Mouse (Mus musculus) kidney, embryonic 16.5 days (tissue): ENCODE data around the gene P2rx7. TPM values are rescaled to one million over a fixed set of nuclear protein-coding genes. Genes with fewer than 3 reads are reported as not detected.
A peak's percentile ranks its signal among the peaks of the same experiment; 100 is the strongest.

ENCODE experiments used
- ATAC-seq: fragments of 200-750 bp; cut with Nextera tagmentation; 2 replicates; pipeline ENCODE4 v1.8.0; 2017; ENCODE audit warnings: moderate TSS enrichment; ENCODE audit not compliant: low FRiP score, low TSS enrichment
- H3K27ac ChIP-seq: fragments of 300-500 bp; sonication (generic); 2 replicates; pipeline ENCODE4 v1.5.1; 2014; ENCODE audit warnings: low read length
- H3K27me3 ChIP-seq: fragments of 300-500 bp; sonication (generic); 2 replicates; pipeline ENCODE4 v1.6.1; 2014; ENCODE audit warnings: low read length, control low read depth, mixed read lengths; ENCODE audit not compliant: insufficient read depth
- H3K36me3 ChIP-seq: fragments of 300-500 bp; sonication (generic); 2 replicates; pipeline ENCODE4 v1.6.1; 2014; ENCODE audit warnings: low read length, control low read depth, mixed read lengths; ENCODE audit not compliant: insufficient read depth
- H3K4me1 ChIP-seq: fragments of 300-500 bp; sonication (generic); 2 replicates; pipeline ENCODE4 v1.6.1; 2014; ENCODE audit warnings: low read length, control low read depth, mixed read lengths; ENCODE audit not compliant: insufficient read depth
- H3K4me2 ChIP-seq: fragments of 300-500 bp; sonication (generic); replicated peaks from 2 replicates; pipeline ENCODE4 v1.6.1; 2014; ENCODE audit warnings: low read depth, low read length
- H3K4me3 ChIP-seq: fragments of 300-500 bp; sonication (generic); 2 replicates; pipeline ENCODE4 v1.5.1; 2014; ENCODE audit warnings: mild to moderate bottlenecking, low read length
- H3K9ac ChIP-seq: fragments of 300-500 bp; sonication (generic); replicated peaks from 2 replicates; pipeline ENCODE4 v1.6.1; 2014; ENCODE audit warnings: low read length
- H3K9me3 ChIP-seq: fragments of 300-500 bp; sonication (generic); 2 replicates; pipeline ENCODE4 v1.6.1; 2016; ENCODE audit warnings: low read length, control low read depth
- WGBS: fragments of 180-500 bp; shearing (Covaris S2); extraction: QIAGEN DNeasy Blood & Tissue Kit; methylation state at CpG from one replicate; pipeline ENCODE4 v1.1.7; 2014; 5-methylcytosine and 5-hydroxymethylcytosine counted together
- polyA plus RNA-seq: library from polyadenylated mRNA; unstranded; fragments of >200 nt; fragmentation: Nextera tagmentation; extraction: Ambion mirVana; gene quantifications from 2 replicates; pipeline ENCODE4 v1.2.1, GENCODE M21; 2015

P2rx7 gene
- polyA plus RNA-seq, 1 experiment from 2014 or later, result 1.5 TPM

DNA sequence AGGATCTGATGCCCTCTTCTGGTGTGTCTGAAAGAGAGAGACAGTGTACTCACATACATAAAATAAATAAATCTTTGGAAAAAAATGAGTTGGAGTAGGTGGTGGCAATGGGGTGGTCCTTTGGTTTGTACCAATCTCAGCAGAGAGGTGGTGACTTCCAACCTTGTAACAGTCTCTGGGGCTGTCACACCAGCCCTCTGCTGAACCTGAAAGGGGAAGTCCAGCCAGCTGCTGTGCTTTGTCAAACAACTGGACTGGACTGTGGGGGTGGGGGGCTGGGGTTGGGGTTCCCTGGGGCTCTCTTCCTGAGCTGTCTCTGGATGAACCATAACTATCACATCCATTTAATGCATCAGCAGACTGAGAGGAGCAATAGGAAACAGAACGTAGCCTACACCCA, 72.0 kb downstream of the P2rx7 start:
- Histone ChIP-seq H3K9ac (no peak overlapping the region), H3K4me3 (no peak overlapping the region), H3K4me1 (no peaks in the 10 kb centered on the region), H3K27me3 (no peaks in the 10 kb centered on the region), H3K27ac (no peak overlapping the region), H3K4me2 (no peak overlapping the region), H3K36me3 (no peaks in the 10 kb centered on the region), H3K9me3 (0 out of 2 replicates have a peak, but pooled peaks cover 3% of the 10 kb centered on the region)
- WGBS, result 93% methylated on average over 1 of the region's 1 CpGs
- ATAC-seq, result no peak

DNA sequence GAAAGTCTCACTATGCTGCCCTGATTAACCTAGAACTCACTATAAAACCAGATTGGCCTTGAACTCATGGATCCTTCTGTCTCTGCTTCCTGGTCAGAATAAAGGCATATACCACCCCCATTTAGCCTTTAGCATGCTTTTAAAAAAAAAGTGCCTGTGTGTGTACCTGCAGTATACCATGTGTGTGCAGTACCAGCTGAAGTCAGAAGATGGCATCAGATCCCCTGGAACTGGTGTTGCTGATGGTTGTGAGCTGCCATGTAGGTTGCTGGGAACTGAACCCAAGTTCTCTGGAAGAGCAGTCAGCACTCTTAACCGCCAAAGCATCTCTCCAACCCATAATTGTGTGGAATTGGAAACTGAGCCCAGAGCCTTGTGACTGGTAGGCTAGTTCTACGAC, 73.1 kb downstream of the P2rx7 start:
- H3K4me2 ChIP-seq, result no peak overlapping the region
- H3K4me1 ChIP-seq, result no peaks in the 10 kb centered on the region
- H3K27ac ChIP-seq, result no peak overlapping the region
- H3K27me3 ChIP-seq, result no peaks in the 10 kb centered on the region
- WGBS, result 93% methylated on average over 2 of the region's 2 CpGs
- no peak for ATAC-seq
- no peak overlapping the region for H3K9ac ChIP-seq
- H3K9me3 ChIP-seq, result 0 out of 2 replicates have a peak, but pooled peaks cover 3% of the 10 kb centered on the region
- no peak overlapping the region for H3K4me3 ChIP-seq
- no peaks in the 10 kb centered on the region for H3K36me3 ChIP-seq

GRCm38 (mm10) chr5:122718400-122718799, 74.7 kb downstream of the P2rx7 start:
- Histone ChIP-seq H3K36me3 (no peaks in the 10 kb centered on the region), H3K27ac (no peak overlapping the region), H3K4me1 (no peaks in the 10 kb centered on the region), H3K4me3 (no peak overlapping the region), H3K9ac (no peak overlapping the region), H3K9me3 (0 out of 2 replicates have a peak, but pooled peaks cover 3% of the 10 kb centered on the region), H3K27me3 (no peaks in the 10 kb centered on the region), H3K4me2 (no peak overlapping the region)
- peak; percentile 31; the same call in 1 of the 2 replicates for ATAC-seq
- 61% methylated on average over 7 of the region's 7 CpGs for WGBS

DNA sequence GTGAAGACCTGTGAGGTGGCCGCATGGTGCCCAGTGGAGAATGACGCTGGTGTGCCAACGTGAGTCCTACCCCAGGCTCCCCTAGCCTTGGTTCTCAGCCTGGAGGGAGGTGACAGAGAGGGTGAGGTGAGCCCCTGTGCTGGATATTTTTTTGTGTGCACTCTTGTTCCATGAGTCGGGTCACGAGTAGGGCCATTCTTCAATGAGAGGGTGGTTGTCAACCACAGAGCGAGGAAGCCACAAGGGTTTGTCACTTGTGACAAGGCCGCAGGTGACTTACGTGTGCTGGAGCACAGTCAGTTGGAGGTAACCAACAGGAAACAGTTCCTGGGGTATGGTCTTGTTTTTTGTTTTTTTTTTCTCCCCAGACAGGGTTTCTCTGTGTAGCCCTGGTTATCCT, 75.5 kb downstream of the P2rx7 start:
- Histone ChIP-seq H3K27ac (no peak overlapping the region), H3K27me3 (no peaks in the 10 kb centered on the region), H3K4me2 (no peak overlapping the region), H3K9ac (no peak overlapping the region), H3K4me1 (no peaks in the 10 kb centered on the region), H3K4me3 (no peak overlapping the region), H3K9me3 (0 out of 2 replicates have a peak, but pooled peaks cover 3% of the 10 kb centered on the region), H3K36me3 (no peaks in the 10 kb centered on the region)
- ATAC-seq, result no peak
- 90% methylated on average over 8 of the region's 8 CpGs for WGBS

DNA sequence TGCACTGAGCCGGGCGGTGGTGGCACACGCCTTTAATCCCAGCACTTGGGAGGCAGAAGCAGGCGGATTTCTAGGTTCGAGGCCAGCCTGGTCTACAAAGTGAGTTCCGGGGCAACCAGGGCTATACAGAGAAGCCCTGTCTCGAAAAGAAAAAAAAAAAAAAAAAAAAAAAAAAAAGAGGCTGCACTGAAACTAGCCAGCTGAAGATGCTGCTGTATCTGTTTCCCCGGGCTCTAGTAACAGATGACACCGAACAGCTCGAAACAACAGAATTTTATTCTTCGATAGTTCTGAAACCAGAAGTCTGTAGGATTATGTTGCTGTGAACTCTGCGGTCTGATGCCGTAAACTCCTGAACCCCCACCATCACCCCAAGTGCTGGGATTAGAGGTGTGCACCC, 81.7 kb downstream of the P2rx7 start:
- ATAC-seq, result no peak
- no peaks in the 10 kb centered on the region for H3K9me3 ChIP-seq
- no peak overlapping the region for H3K4me2 ChIP-seq
- H3K9ac ChIP-seq, result no peak overlapping the region
- H3K4me3 ChIP-seq, result no peak overlapping the region
- 94% methylated on average over 13 of the region's 13 CpGs for WGBS
- no peak overlapping the region for H3K27ac ChIP-seq
- no peaks in the 10 kb centered on the region for H3K27me3 ChIP-seq
- no peaks in the 10 kb centered on the region for H3K36me3 ChIP-seq
- H3K4me1 ChIP-seq, result 0 out of 2 replicates have a peak, but pooled peaks cover 3% of the 10 kb centered on the region

GRCm38 (mm10) chr5:122726068-122726467, 82.4 kb downstream of the P2rx7 start:
- Histone ChIP-seq H3K27me3 (no peaks in the 10 kb centered on the region), H3K36me3 (no peaks in the 10 kb centered on the region), H3K9ac (no peak overlapping the region), H3K4me1 (0 out of 2 replicates have a peak, but pooled peaks cover 3% of the 10 kb centered on the region), H3K9me3 (no peaks in the 10 kb centered on the region), H3K27ac (no peak overlapping the region), H3K4me3 (no peak overlapping the region), H3K4me2 (no peak overlapping the region)
- WGBS, result 23% methylated on average over 7 of the region's 7 CpGs
- peak; percentile 52; the same call in 1 of the 2 replicates for ATAC-seq

DNA sequence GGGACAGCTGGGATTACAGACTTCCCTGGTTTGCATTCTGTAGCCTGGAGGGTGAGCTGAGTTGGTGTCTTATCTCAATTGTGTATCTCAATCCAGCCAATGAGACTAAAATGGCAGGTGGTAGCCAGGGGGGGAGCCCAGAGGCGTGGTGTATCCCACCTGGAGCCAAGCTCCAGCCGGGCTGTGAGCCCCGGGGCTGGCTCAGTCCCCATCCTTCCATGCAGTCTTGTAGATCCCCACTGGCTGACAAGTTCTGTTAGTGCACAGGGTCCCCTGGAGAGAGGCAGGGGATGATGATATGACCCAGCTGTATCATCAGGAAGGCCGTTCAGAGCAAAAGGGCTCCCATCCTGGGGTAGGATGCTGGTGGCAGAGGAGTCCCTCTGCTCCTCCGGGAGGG, 82.9 kb downstream of the P2rx7 start:
- Histone ChIP-seq H3K27ac (no peak overlapping the region), H3K9ac (no peak overlapping the region), H3K4me1 (peaks cover 5% of the 10 kb centered on the region; the same call in 1 of the 2 replicates), H3K4me2 (no peak overlapping the region), H3K36me3 (no peaks in the 10 kb centered on the region), H3K9me3 (no peaks in the 10 kb centered on the region), H3K4me3 (no peak overlapping the region), H3K27me3 (no peaks in the 10 kb centered on the region)
- peak; percentile 53 for ATAC-seq
- 54% methylated on average over 5 of the region's 5 CpGs for WGBS

GRCm38 (mm10) chr5:122727096-122727495, 83.4 kb downstream of the P2rx7 start:
- WGBS, result 88% methylated on average over 7 of the region's 7 CpGs
- Histone ChIP-seq H3K4me3 (no peak overlapping the region), H3K36me3 (no peaks in the 10 kb centered on the region), H3K9me3 (no peaks in the 10 kb centered on the region), H3K4me2 (no peak overlapping the region), H3K27ac (no peak overlapping the region), H3K27me3 (no peaks in the 10 kb centered on the region), H3K4me1 (peaks cover 10% of the 10 kb centered on the region; the same call in 1 of the 2 replicates), H3K9ac (no peak overlapping the region)
- ATAC-seq, result no peak

GRCm38 (mm10) chr5:122730776-122731175, 87.1 kb downstream of the P2rx7 start:
- H3K4me1 ChIP-seq, result peaks cover 29% of the 10 kb centered on the region; the same call in 1 of the 2 replicates
- no peaks in the 10 kb centered on the region for H3K36me3 ChIP-seq
- H3K27me3 ChIP-seq, result no peaks in the 10 kb centered on the region
- H3K27ac ChIP-seq, result no peak overlapping the region
- H3K9ac ChIP-seq, result no peak overlapping the region
- no peak overlapping the region for H3K4me2 ChIP-seq
- ATAC-seq, result no peak
- H3K4me3 ChIP-seq, result no peak overlapping the region
- 89% methylated on average over 10 of the region's 10 CpGs for whole genome bisulfite sequencing
- no peaks in the 10 kb centered on the region for H3K9me3 ChIP-seq

DNA sequence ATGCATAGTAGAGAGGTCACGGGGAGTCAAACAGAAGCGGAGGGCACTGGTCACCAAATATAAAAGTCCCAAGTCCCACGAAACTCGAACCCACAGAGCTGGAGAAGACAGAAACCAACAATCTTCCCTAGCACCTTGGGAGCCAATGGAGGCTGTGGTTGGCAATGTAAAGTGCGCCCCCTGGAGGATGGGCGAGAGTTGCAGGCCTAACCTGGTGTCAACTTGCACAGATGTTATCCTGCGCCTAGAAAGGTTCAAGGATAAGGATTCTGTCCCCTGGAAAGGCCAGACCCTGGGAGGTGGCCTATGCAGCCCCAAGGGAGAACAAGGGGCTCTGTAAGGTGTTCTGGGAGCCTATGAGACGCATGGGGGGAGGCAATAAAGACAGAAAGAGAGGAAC, 87.6 kb downstream of the P2rx7 start:
- Histone ChIP-seq H3K4me3 (no peak overlapping the region), H3K36me3 (no peaks in the 10 kb centered on the region), H3K4me2 (no peak overlapping the region), H3K9ac (no peak overlapping the region), H3K27ac (peak overlapping the region; percentile 57; the same call in 1 of the 2 replicates), H3K9me3 (no peaks in the 10 kb centered on the region), H3K4me1 (peaks cover 26% of the 10 kb centered on the region), H3K27me3 (no peaks in the 10 kb centered on the region)
- 73% methylated on average over 8 of the region's 8 CpGs for WGBS
- no peak for ATAC-seq
